Mouse (Mus musculus) bone marrow, adult 2 months (tissue): ENCODE data around the gene Marc2. TPM values are rescaled to one million over a fixed set of nuclear protein-coding genes. Genes with fewer than 3 reads are reported as not detected.

Experiments used
- H3K27ac ChIP-seq: fragments of 200-500 bp; 2 replicates; pipeline ENCODE4 v1.5.1; 2012; ENCODE audit warnings: low read depth, mild to moderate bottlenecking, control low read depth, inconsistent platforms, low read length; ENCODE audit not compliant: control insufficient read depth, poor library complexity, insufficient read depth
- H3K4me1 ChIP-seq: fragments of 200-500 bp; 2 replicates; pipeline ENCODE4 v1.6.1; 2011; ENCODE audit warnings: low read length; ENCODE audit not compliant: control insufficient read depth, insufficient read depth
- H3K4me3 ChIP-seq: fragments of 200-500 bp; replicated peaks from 2 replicates; pipeline ENCODE3; 2011; ENCODE audit warnings: mild to moderate bottlenecking, low read depth, low read length, control low read depth; ENCODE audit not compliant: control insufficient read depth
- CTCF ChIP-seq: fragments of 200-500 bp; IDR thresholded peaks from 2 replicates; pipeline ENCODE4 v1.5.1; 2011; ENCODE audit warnings: low read length, control low read depth; ENCODE audit not compliant: control insufficient read depth, insufficient read depth
- POLR2A ChIP-seq: fragments of 200-500 bp; IDR thresholded peaks from 2 replicates; pipeline ENCODE4 v1.6.1; 2011; ENCODE audit warnings: low read depth, mild to moderate bottlenecking, control low read depth, low read length, borderline replicate concordance; ENCODE audit not compliant: control insufficient read depth
- WGBS: fragments of 180-500 bp; shearing (Covaris S2); methylation state at CpG from one replicate; pipeline ENCODE4 v1.1.7; 2018; 5-methylcytosine and 5-hydroxymethylcytosine counted together
- polyA plus RNA-seq: library from polyadenylated mRNA; stranded (reverse); fragments of >200 nt; gene quantifications from 2 replicates; pipeline ENCODE4 v1.2.4, GENCODE M21; 2011; ENCODE audit warnings: low replicate concordance; ENCODE audit not compliant: missing spikeins, insufficient read depth, insufficient read length

The Marc2 gene
- polyA plus RNA-seq, 1 experiment = 103 TPM

GRCm38 (mm10) chr1:184771202-184771890 is 74.9 kb downstream of the Marc2 start:
- Histone ChIP-seq H3K4me1 (no peaks in the 10 kb centered on the region), H3K4me3 (no peak overlapping the region), H3K27ac (no peak overlapping the region)
- TF ChIP-seq POLR2A (no peak), CTCF (peak; percentile 74)
- 10% methylated on average over 18 of the region's 18 CpGs for WGBS

DNA sequence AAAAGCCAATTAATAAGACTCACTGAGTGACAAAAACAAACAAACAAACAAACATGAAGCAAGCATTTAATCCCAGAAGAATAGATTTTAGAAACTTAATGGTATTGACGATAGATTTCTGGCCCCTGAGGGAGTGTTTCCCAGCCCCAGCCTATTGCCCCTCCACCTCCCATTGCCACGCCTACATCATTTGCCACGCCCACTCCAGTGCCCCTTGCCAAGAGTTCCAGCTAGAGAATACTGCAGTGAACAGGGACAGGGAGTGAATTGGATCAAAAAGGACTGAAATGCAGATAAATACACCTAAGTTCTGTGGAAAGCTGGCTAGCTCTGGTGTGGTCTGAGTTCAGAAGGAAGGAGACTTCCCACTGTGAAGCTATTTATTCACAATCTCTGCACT is 82.4 kb downstream of the Marc2 start:
- H3K27ac ChIP-seq = no peak overlapping the region

More for the DNA sequence above, 82.4 kb downstream of the Marc2 start:
- 72% methylated on average over 3 of the region's 3 CpGs for WGBS
- H3K4me1 ChIP-seq = no peaks in the 10 kb centered on the region
- no peak overlapping the region for H3K4me3 ChIP-seq
- TF ChIP-seq POLR2A = no peak

Other genes with a start within 250 kb of the Marc2 start
- 14.0 and 29.3 TPM in 2 replicates for gene Hlx, start 113.8 kb downstream of the Marc2 start, polyA plus RNA-seq
- gene Marc1, start 35.1 kb downstream of the Marc2 start, polyA plus RNA-seq = 2.3 and 5.9 TPM in 2 replicates
- gene C130074G19Rik, start 36.8 kb upstream of the Marc2 start, polyA plus RNA-seq = 7.9 and 10.5 TPM in 2 replicates
- gene Mark1, start 153.1 kb upstream of the Marc2 start, polyA plus RNA-seq = 0.92 and 1.4 TPM in 2 replicates